Mouse (Mus musculus): Measurements from ENCODE around the gene Ak4.
"Not testable (repeated sequence)": the region's sequence is repeated elsewhere in the genome, so short reads cannot be mapped to it uniquely, and the experiment has no call there.

Gene Ak4

DNA sequence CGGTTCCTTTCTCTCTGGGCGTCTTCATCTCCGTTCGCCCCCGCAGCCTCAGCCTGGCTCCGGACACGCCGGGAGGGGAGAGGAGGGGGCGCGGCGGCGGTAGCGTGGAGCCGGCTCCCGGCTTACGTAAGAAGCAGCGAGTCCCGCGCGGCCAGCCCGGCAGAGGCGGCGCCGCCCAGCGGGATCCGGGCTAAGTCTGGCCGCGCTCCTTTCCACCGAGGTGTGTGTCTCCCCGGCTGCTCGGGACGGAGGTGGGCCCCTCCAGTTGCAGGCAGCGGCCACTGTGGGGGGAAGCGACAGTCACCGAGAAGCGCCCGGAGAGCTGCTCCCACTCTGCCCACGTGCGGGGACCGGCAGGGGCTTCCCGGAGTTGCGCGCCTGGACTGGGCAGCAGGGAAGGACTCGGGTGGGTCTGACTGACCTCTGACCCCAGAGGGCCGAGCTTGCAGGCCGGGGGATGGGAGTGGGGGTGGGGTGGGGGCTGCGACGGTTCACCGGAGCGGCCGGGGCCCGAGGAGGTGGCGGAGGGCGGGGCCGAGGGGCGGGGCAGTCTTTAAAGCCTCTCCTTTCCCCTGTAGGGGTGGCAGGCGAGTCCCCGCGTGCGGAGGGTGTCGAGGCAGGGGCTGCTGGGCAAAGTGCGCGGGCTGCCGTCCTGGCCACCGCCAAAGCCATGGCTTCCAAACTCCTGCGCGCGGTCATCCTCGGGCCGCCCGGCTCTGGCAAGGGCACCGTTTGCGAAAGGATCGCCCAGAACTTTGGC is at the start of gene Ak4:
Gene Ak4 (plus strand): TSS at position 127 of the 760 bp plus-strand sequence.
- peak; percentile 20 for DNase-seq (ENCODE audit: low read depth)

- no peak for DNase-seq (ENCODE audit: low read depth)
Measured at GRCm38 (mm10) chr4:101369738-101370275, 49.3 kb upstream of the Ak4 start.

- DNase-seq (ENCODE audit: low read depth): no peak
Measured at GRCm38 (mm10) chr4:101372283-101372682, 46.8 kb upstream of the Ak4 start.

- no peak for DNase-seq (ENCODE audit: low read depth)
Measured at GRCm38 (mm10) chr4:101372751-101373150, 46.3 kb upstream of the Ak4 start.

DNA sequence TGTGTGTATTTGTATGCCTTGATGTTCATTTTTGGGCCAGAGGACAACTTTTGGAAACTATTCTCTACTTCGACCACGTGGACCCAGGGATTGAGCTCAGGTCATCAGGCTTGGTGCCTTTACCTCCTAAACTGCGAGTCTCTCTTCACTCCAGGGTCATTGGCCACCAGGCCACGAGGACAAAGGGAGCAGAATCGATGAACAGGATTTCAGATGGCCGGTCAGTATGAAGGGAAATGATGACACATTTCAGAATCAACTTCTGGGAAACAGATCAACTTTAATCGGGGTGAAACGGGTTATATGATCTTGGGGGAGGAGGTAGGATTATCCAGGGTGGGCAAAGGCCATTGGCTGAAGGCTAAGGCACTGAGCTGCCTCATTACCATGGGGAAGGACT is 45.0 kb upstream of the Ak4 start:
- no peak for DNase-seq (ENCODE audit: low read depth)

- DNase-seq (ENCODE audit: low read depth): no peak
Measured at GRCm38 (mm10) chr4:101376835-101377234, 42.2 kb upstream of the Ak4 start.

DNA sequence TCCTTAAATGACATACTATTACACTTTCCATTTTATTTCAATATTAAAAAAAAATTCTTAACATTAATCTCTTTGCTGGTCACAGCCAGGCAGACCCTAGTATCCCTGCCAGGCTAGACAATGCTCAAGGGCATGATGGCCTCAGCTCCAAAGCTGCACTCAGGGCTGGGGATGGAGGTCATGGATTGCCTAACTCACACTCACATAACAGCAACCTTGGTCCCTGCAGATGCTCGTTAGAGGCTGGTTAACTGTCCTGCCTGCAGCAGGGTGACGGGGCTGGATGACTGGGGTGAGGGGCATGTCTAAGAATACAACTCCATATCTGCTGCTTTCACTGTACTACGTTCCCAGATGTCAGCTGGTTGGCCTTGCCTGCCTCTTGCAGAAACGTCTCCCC is 40.8 kb upstream of the Ak4 start:
- no peak for DNase-seq (ENCODE audit: low read depth)

- no peak for DNase-seq (ENCODE audit: low read depth)
Measured at GRCm38 (mm10) chr4:101378778-101379177, 40.3 kb upstream of the Ak4 start.

- DNase-seq (ENCODE audit: low read depth): no peak
Measured at GRCm38 (mm10) chr4:101385002-101385401, 34.1 kb upstream of the Ak4 start.

DNA sequence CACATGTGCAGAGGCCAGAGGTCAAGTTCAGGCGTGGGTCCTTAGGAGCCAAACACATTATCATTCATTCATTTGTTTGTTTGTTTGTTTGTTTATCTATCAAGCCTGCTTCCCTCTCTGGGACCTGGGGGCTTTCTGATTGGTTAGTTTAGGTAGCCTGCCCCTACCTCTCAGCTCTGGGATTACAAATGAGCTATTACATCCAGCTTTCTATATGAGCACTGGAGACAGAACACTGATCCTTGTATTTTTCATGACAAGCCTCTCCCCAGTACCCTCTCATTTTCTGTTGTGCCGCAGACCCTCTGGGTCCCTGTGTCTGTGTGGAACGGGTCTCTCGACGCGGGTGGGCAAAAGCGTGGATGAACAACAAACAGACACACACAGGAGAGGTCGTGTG is 30.8 kb upstream of the Ak4 start:
- DNase-seq (ENCODE audit: low read depth): no peak

- not testable (repeated sequence) for DNase-seq (ENCODE audit: low read depth)
Measured at GRCm38 (mm10) chr4:101388656-101389055, 30.4 kb upstream of the Ak4 start.

GRCm38 (mm10) chr4:101392229-101392628 is 26.8 kb upstream of the Ak4 start:
- DNase-seq (ENCODE audit: low read depth): peak; percentile 17

- DNase-seq (ENCODE audit: low read depth): no peak
Measured at GRCm38 (mm10) chr4:101393292-101393711, 25.8 kb upstream of the Ak4 start.

- DNase-seq (ENCODE audit: low read depth): no peak
Measured at GRCm38 (mm10) chr4:101395021-101395533, 24.0 kb upstream of the Ak4 start.

DNA sequence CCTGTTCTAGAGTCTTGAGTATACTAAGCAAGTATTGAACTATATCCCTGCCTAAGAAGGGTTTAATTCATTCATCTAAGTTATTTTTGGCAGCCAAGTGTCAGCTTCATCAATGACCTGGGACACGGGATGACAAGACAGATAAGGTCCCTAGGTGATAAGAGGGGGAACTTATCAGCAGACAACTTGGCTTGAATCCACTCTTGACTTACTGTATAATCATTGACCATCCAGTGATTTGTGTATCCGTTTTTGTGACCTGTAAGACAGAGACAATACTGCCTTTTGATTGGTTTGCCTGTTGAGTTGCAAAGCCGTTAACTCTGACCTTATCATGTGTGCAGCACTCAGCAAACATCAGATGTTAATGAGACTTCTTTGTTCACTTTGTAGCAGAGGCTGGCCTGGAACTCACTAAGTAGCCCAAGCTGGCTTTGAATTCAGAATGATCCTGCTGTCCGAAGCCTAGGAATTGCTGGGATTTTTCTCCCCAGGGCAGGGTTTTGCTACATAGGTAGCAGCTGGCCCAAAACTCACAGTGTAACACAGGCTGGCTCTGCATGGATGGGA is 19.0 kb upstream of the Ak4 start:
- DNase-seq (ENCODE audit: low read depth): no peak

- DNase-seq (ENCODE audit: low read depth): no peak
Measured at GRCm38 (mm10) chr4:101401945-101402344, 17.1 kb upstream of the Ak4 start.

DNA sequence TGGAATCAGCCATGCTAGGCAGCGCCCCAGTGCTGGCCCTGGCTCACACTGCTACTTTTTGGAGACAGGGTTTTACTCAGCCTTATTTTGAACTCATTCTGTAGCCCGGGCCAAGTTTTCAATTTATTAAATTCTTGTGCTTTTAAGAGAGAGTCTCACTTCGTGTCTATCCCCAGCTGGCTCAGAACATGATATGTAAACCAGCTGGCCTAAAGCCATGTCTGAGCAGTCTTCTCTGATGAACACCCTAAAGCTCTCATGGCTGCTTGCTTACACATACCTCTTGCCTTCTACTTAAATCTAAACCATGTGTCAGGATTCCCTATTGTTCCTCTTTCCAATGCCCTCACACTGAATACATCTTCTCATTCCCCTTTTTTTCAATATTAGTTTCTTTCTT is 14.2 kb upstream of the Ak4 start:
- DNase-seq (ENCODE audit: low read depth): no peak

- no peak for DNase-seq (ENCODE audit: low read depth)
Measured at GRCm38 (mm10) chr4:101406411-101407196, 12.5 kb upstream of the Ak4 start.

DNA sequence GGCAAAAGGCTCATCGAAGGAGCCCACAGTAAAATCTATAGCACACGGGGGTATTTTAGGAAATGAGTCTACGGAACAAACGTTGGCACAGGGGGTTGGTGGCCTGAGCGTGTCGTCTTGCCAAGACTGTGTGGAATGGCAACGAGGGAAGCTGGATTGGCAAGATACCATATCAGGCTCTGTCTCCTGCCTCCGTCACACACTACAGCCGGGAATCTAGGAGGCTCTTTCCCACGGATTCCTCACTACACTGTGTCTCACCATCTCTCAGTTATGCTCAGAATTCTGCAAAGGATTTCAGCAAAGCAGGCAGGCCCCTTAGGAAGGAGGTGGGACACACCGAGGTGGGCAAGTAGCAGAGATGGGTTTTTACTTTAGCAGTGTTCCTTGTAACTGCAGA is 2.1 kb upstream of the Ak4 start:
- no peak for DNase-seq (ENCODE audit: low read depth)

DNA sequence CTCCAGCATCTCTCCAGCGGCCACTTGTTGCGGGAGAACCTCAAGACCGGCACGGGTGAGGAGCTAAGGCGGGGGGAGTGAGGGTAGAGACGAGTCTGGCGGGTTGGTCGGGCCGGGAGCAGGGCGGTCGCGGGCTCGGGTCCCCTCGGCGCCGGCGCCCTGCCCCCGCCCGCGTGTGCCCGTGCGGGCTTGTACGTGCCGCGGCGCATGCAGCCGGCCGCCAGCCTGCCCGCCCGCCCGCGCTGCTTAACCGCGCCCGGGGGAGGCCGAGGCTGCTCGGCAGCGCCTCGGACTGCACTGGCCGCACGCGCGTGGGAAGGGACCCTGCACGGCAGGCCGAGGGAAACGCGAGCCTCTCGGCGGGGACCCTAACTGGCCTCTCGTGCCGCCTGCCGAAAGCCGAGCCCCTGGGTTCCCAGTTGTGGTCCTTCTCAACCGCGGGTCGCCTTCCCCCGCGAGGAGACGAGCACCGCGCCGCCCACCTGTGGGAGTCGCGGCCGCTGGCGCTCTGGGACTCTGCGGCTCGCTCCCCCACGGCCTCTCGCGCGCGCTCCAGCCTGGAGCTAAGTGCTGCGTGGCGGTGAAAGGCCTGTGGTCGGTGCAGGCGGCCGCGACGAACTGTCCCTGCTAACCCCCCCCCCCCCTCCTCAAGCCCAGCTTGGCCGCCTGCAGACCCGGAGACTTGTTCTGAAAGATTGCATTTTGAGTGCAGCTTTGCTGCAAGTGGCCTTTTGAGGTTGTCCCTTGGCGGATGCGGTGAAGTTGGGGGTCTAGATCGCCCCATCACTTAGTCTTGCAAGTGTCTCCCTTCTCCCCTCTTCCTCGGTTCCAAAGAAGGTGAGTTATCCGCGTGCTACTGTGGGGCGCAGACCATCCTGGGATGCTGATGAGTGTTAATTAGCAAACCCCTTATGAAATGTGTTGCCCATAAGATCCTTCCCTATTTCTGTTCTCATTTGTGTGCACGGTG is 1.1 kb downstream of the Ak4 start:
- peak; percentile 5 for DNase-seq (ENCODE audit: low read depth)

- no peak for DNase-seq (ENCODE audit: low read depth)
Measured at GRCm38 (mm10) chr4:101422996-101423395, 3.9 kb downstream of the Ak4 start.
